Mouse (Mus musculus) adrenal gland, adult 2 months (tissue): ENCODE measurements around the gene Ripor2. TPM values are rescaled to one million over a fixed set of nuclear protein-coding genes. Genes with fewer than 3 reads are reported as not detected.

Experiments
- DNase-seq: peaks from one replicate; pipeline ENCODE4 v3.0.0; 2021
- polyA plus RNA-seq: library from polyadenylated mRNA; depleted of rRNA; stranded (reverse); fragments of >200 nt; gene quantifications from 2 replicates; pipeline ENCODE4 v1.2.3, GENCODE M21; 2012
- total RNA-seq, 2 experiments: library from RNA; stranded (reverse); gene quantifications; 2 replicates each; pipeline ENCODE4 v1.2.3; 2021

The Ripor2 gene
- total and polyA plus RNA-seq, 3 experiments, result 0.92 to 5.7 (median 4.6) TPM

DNA sequence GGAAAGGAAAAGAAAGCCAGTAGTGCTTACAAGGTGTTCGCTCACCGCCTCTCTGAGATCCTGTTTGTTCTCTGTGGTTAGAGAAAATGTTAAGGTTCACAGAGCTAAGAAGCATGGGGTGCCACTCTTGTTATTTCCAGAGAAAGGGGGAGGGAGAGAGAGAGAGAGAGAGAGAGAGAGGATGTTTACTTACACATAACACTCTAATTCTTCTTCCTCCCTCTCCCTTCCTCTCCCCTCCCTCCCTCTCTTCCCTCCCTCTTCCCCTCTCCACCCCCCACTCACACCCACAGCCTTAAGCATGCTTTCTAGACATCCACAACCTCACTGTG is 35.8 kb downstream of the Ripor2 start:
- DNase-seq, result no peak

- no peak for DNase-seq
These were observed 37.7 kb downstream of the Ripor2 start for GRCm38 (mm10) chr13:24619711-24620110.

DNA sequence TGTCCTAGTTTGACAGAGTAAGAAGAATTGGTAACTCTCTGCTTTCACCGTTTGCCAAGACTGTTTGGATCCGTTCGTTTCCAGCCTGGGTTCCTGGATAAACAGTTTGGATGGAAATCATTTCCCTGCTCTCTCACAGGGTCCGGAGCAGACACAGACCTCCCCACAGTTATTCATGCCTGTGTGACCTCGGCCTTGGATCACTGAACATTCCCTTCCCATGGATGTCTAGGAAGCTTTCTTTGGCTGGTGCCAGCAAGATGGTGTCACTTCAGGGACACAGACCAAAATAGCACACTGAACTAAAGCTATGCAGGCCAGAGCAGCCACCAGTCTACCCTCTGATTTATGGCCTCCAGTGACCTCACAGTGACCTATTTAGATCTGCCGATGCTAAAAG is 38.5 kb downstream of the Ripor2 start:
- DNase-seq, result peak; percentile 85

DNA sequence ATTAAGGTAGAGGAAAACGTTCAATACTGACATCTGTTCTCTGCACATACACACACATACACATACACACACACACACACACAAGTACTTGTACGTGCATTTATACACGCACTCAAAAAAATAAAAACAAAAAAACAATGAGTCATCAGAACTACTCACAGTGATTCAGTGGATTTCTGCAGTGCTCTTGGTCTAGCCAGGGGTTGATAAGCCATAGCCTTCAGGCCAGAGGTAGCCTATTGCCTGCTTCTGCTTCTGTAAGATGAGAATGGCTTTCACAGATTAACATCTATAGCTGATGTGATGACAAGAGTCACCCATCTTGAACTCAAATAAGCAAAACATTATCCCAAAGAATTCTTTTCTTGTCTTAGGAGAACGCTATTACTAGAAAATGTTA is 41.6 kb downstream of the Ripor2 start:
- DNase-seq, result no peak

GRCm38 (mm10) chr13:24625071-24625470 is 43.1 kb downstream of the Ripor2 start:
- DNase-seq, result no peak

GRCm38 (mm10) chr13:24626698-24627436 is 44.9 kb downstream of the Ripor2 start:
- no peak for DNase-seq

- DNase-seq, result no peak
These were observed 46.2 kb downstream of the Ripor2 start for GRCm38 (mm10) chr13:24628192-24628591.

- DNase-seq, result no peak
These were observed 47.2 kb downstream of the Ripor2 start for GRCm38 (mm10) chr13:24629073-24629621.

- no peak for DNase-seq
These were observed 48.4 kb downstream of the Ripor2 start for GRCm38 (mm10) chr13:24630364-24630763.

GRCm38 (mm10) chr13:24632988-24633577 is 51.1 kb downstream of the Ripor2 start:
- DNase-seq, result no peak

GRCm38 (mm10) chr13:24634346-24635120 is 52.5 kb downstream of the Ripor2 start:
- no peak for DNase-seq

- DNase-seq, result peak; percentile 47
These were observed 56.6 kb downstream of the Ripor2 start for GRCm38 (mm10) chr13:24638371-24639214.

GRCm38 (mm10) chr13:24639215-24640165 is 57.5 kb downstream of the Ripor2 start:
- DNase-seq, result peak; percentile 30

GRCm38 (mm10) chr13:24640166-24640560 is 58.2 kb downstream of the Ripor2 start:
- no peak for DNase-seq

DNA sequence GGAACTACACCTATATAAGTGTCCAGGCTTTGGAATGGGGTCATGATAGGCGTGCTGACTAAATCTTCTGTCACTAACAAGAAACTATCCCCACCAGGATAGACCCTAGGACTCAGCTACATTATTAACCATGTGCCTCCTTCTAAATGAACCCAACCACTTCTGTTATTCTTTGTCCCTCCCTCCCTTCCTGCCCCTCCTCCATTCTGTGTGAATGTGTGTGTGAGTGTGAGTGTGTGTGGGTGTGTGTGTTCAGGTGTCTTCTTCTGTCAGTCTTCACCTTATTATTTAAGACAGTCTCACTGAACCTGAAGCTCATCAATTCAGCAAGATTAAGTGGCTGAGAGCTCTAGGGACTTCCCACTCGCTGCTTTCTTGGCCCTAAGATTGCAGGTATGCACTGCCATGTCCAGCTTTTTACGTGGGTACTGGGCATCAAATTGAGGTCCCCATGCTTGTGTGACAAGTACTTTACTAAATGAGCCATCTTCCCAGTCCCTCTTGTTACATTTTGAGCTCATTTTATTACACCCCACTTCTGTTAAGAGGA is 58.9 kb downstream of the Ripor2 start:
- DNase-seq, result no peak

DNA sequence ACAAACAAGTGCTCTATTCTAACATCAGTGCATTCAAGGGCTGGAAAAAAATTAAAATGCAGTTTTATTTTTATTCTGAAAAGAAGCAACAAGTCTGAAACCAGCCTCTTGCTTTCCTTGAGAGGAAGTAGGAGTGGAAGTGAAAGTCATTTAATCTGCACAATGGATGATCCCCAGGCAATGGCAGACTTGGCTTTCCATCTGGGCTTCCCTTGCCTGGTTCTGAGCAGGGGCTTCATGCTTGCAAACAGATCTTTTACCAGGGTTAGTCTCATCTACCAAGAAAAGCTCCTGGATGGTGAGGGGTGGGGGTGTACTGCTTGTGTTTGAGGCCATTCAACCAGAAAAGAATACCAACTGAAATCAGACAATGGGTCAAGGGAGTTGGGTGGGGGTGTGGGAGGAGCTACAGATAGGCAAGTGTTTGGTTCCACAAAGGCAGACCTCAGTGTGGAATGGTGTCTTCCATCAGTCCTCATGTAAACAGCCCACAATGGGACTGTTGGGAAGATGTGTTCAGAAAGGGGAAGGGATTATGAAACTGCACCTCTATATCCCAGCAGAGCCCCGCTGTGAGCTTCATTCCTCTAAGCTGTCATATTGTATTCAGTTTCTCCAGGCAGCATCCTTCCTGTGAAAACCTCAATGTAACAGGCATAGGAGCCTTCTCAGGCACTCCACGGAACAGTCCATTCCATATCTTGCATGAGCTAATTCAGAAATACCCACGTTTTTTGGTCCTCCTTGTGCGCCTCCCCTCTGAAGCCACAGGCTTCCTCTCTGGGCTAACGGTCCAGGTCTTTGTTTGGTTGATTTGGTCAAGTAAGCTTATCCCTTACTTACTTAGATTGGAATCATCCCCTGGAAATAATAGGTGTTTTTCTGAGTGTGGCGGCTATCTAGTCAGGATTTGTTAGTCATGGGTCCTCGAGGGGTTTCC is 59.8 kb downstream of the Ripor2 start:
- DNase-seq, result no peak

DNA sequence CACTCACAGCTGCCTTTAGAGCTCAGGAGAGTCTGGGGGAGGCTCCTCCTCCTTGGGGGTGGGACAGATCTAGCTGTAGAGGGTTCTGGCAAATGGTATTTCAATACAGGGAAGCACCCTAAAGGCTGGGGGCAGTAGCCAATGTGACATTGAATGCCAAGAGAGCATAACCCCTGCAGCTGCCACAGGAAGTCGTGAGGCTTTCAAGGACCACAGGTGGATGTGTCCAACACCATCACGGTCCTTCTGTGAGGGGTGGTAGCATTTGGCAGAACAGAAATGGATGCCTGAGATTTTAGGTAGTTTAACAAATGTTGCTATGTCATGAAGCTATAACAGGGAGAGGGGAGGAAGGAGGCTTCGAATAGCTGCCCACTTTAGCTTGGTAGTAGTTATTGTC is 63.2 kb downstream of the Ripor2 start:
- no peak for DNase-seq

DNA sequence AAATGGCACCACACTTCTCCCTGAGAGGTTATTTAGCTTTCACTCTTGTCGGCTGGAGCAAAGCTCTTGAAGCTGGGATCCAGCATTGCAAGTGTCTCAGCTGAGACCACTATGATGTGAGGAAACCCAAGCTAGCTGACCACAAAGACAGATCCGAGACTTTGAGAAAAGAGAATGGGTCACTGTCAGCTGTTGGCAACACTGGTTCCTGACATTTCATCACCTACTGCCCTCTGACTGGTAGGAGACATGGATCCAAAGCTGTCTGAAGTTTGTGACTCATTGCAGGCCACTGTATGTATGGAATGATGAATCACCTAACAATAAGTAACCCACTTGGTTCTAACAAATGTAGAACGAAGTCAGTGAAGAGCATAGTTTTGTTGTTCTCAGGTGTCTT is 64.3 kb downstream of the Ripor2 start:
- DNase-seq, result no peak

DNA sequence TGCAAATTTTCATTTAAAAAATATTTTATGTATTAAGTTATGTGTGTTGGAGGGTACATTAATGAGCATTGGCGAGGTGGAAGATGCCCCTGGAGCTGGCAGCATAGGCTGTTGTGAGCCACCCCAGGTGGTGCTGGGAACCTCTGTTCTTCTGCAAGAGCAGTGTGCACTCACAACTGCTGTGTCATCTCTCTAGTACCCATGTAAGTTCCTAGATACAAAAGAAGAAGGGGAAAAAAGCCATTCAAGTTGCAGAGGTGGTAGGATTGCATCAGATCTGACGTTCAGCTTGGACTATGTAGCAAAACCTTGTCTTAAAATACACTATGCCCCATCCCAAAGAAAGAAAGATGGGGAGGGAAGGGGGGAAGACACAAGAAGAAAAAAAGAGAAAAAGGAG is 65.5 kb downstream of the Ripor2 start:
- DNase-seq, result no peak
